Mouse (Mus musculus): ENCODE results near the gene Ube2l3. TPM values are rescaled to one million over a fixed set of nuclear protein-coding genes. Genes with fewer than 3 reads are reported as not detected.

The Ube2l3 gene
- total RNA-seq, 2 experiments from 2014 or later = 110 to 244 TPM

DNA sequence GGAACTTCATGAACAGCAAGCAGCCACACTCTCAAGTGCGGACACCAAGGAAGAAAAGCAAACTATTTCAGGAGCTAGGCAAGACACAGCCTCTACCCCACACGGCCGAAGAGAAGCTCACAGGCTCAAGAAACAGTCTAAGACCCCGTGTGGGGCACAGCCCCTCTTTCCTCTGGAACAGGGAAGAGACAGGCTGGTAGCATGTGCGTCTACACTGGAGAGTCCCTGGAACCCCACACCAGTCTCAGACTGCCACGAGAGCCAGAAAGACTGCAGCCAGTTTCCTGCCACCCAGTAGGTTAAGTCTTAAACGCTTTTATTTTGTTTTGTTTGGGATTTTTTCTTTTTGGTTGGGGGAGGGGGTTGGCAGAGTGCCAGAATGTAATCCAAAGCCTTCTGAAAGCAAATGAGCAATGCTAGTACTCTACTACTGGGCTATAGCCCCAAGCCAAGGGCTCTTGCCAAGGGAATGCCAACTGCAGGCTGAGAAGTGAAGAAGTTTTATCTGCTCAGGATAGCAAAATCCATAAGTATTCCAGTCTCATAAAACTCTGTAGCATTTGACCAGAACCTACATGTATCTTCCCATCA, 99.7 kb downstream of the Ube2l3 start:
- ATAC-seq (replicated peaks; ENCODE audit: poor library complexity, severe bottlenecking) = no peak

Other genes with a start within 250 kb of the Ube2l3 start
- 119 and 120 TPM in 2 replicates for gene Mapk1, start 219.3 kb downstream of the Ube2l3 start, total RNA-seq (2014; fragmentation: Nextera tagmentation)
- 129 and 130 TPM in 2 replicates for gene Mapk1, start 219.3 kb downstream of the Ube2l3 start, total RNA-seq (2017)
- gene Ypel1, start 133.0 kb downstream of the Ube2l3 start, total RNA-seq (2014; fragmentation: Nextera tagmentation) = 5.8 TPM in 1 of 2 replicates, not detected in the other
- gene Ypel1, start 133.0 kb downstream of the Ube2l3 start, total RNA-seq (2017) = 1.4 and 2.8 TPM in 2 replicates
- 71.2 and 96.8 TPM in 2 replicates for gene Ppil2, start 91.4 kb downstream of the Ube2l3 start, total RNA-seq (2014; fragmentation: Nextera tagmentation)
- 92.8 and 93.5 TPM in 2 replicates for gene Ppil2, start 91.4 kb downstream of the Ube2l3 start, total RNA-seq (2017)
- 48.7 and 50.1 TPM in 2 replicates for gene 2610318N02Rik, start 77.5 kb downstream of the Ube2l3 start, total RNA-seq (2014; fragmentation: Nextera tagmentation)
- gene 2610318N02Rik, start 77.5 kb downstream of the Ube2l3 start, total RNA-seq (2017) = 15.0 and 23.5 TPM in 2 replicates
- gene Sdf2l1, start 70.3 kb downstream of the Ube2l3 start, total RNA-seq (2014; fragmentation: Nextera tagmentation) = 163 and 168 TPM in 2 replicates
- gene Sdf2l1, start 70.3 kb downstream of the Ube2l3 start, total RNA-seq (2017) = 202 and 226 TPM in 2 replicates
- 19.4 and 28.6 TPM in 2 replicates for gene Ydjc, start 58.0 kb downstream of the Ube2l3 start, total RNA-seq (2014; fragmentation: Nextera tagmentation)
- 26.5 and 41.3 TPM in 2 replicates for gene Ydjc, start 58.0 kb downstream of the Ube2l3 start, total RNA-seq (2017)
- gene Ccdc116, start 55.4 kb downstream of the Ube2l3 start, total RNA-seq (2014; fragmentation: Nextera tagmentation) = 3.7 and 7.8 TPM in 2 replicates
- gene Ccdc116, start 55.4 kb downstream of the Ube2l3 start, total RNA-seq (2017) = 1.0 and 3.0 TPM in 2 replicates
- gene Rimbp3, start 6.0 kb upstream of the Ube2l3 start, total RNA-seq (2014; fragmentation: Nextera tagmentation) = 0.92 and 1.6 TPM in 2 replicates
- 0.34 and 0.88 TPM in 2 replicates for gene Rimbp3, start 6.0 kb upstream of the Ube2l3 start, total RNA-seq (2017)
- gene Hic2, start 30.9 kb upstream of the Ube2l3 start, total RNA-seq (2014; fragmentation: Nextera tagmentation) = 2.3 and 5.0 TPM in 2 replicates
- 2.0 and 2.4 TPM in 2 replicates for gene Hic2, start 30.9 kb upstream of the Ube2l3 start, total RNA-seq (2017)
- gene Tmem191c, start 73.4 kb upstream of the Ube2l3 start, total RNA-seq (2014; fragmentation: Nextera tagmentation) = 9.2 and 10.0 TPM in 2 replicates
- gene Tmem191c, start 73.4 kb upstream of the Ube2l3 start, total RNA-seq (2017) = 5.4 and 5.6 TPM in 2 replicates
- not detected in 2 replicates for gene Serpind1, start 128.7 kb upstream of the Ube2l3 start, total RNA-seq (2014; fragmentation: Nextera tagmentation)
- gene Serpind1, start 128.7 kb upstream of the Ube2l3 start, total RNA-seq (2017) = not detected in 2 replicates
- 18.4 and 21.0 TPM in 2 replicates for gene Snap29, start 203.3 kb upstream of the Ube2l3 start, total RNA-seq (2014; fragmentation: Nextera tagmentation)
- 14.8 and 20.3 TPM in 2 replicates for gene Snap29, start 203.3 kb upstream of the Ube2l3 start, total RNA-seq (2017)
- 52.5 and 78.2 TPM in 2 replicates for gene Pi4ka, start 203.7 kb upstream of the Ube2l3 start, total RNA-seq (2014; fragmentation: Nextera tagmentation)
- 28.3 and 29.5 TPM in 2 replicates for gene Pi4ka, start 203.7 kb upstream of the Ube2l3 start, total RNA-seq (2017)
- 26.0 and 30.1 TPM in 2 replicates for gene Crkl, start 249.3 kb upstream of the Ube2l3 start, total RNA-seq (2014; fragmentation: Nextera tagmentation)
- 19.4 and 20.9 TPM in 2 replicates for gene Crkl, start 249.3 kb upstream of the Ube2l3 start, total RNA-seq (2017)